Mouse (Mus musculus) ovary, adult 18-20 months (tissue): Measurements from ENCODE around the gene Tma7.

ENCODE experiments used
- DNase-seq: peaks from one replicate; pipeline ENCODE4 v3.0.0; 2022; ENCODE audit warnings: low spot score, mixed read lengths

Gene Tma7

DNA sequence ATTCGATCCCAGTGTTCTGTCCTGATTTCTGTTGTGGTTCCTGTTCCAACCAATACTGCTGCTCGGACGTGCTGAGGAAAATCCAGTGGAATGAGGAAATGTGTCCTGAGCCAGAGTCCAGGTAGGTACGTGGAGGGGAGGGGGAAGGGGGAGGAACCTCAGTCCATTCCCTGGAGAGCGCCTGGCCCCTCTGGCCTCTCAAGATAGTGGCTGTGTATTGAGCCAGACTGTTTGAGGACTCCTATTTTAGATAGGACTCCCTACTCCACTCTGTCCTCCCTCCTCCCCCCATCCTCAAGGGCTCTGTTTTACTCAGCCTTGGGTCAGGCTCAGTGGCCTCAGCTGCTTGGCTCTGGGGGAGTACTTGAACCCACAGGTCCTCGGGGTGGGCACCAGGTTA is 41.5 kb downstream of the Tma7 start:
- DNase-seq: no peak

DNA sequence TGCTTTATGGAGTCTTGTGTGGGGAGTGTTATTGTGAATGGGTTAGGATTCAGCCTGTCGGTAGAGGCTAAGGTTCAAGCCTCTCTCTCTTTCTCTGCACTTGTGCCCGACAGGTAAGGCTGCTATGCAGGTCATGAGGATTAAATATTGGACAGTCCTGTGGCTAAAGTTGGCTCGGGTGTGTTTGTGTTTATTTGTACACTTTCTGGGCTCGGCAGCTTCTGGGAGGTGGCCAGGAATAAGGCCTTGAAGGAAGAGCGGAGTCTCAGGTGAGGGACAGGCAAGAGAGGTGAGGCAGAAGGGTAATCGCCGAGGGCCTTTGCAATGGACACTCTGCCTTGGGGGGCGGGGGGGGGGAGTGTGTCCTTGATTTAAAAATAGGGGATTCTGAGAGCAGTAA is 42.2 kb downstream of the Tma7 start:
- DNase-seq: no peak

DNA sequence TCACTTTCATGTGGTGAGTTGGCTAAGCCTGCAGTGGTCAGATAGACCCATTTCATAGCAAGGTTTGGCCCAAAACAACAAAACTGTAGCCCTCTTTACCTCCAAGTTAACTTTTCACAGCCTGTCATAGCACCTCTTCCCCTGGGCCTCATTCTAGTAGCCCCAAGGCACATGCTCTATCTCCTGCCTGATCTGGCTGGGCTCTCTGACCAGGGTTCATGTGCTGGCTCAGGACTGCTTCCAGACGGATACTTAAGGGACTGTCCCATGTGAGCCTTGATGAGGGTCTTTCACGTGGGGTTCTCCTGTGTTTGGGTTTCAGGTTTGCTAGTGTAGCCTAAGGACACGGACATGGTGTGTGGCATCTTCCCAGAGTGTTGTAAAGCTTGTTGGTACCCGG is 42.7 kb downstream of the Tma7 start:
- no peak for DNase-seq

DNA sequence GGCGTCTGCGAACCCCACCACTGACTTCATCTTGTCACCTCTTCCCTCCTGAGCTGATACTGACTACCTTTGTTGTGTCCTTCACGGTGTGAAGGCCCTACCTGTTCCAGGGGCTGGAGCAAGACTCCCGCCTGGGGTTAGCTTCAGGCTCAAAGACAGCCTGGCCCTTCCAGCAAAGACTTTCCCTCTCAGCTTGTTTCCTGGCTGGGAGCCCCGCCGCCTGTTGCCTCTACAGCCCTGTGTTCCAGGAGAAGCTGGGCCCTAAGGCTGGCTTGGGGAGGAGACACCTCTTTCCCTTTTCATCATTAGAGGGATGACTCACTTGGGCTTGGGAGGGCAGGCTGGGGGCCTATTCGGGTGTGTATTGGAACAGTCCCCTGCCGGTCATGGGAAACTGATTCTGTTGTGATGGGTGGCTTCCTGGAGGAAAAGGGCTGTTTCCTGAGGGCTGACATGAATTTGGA is 43.5 kb downstream of the Tma7 start:
- DNase-seq: no peak

DNA sequence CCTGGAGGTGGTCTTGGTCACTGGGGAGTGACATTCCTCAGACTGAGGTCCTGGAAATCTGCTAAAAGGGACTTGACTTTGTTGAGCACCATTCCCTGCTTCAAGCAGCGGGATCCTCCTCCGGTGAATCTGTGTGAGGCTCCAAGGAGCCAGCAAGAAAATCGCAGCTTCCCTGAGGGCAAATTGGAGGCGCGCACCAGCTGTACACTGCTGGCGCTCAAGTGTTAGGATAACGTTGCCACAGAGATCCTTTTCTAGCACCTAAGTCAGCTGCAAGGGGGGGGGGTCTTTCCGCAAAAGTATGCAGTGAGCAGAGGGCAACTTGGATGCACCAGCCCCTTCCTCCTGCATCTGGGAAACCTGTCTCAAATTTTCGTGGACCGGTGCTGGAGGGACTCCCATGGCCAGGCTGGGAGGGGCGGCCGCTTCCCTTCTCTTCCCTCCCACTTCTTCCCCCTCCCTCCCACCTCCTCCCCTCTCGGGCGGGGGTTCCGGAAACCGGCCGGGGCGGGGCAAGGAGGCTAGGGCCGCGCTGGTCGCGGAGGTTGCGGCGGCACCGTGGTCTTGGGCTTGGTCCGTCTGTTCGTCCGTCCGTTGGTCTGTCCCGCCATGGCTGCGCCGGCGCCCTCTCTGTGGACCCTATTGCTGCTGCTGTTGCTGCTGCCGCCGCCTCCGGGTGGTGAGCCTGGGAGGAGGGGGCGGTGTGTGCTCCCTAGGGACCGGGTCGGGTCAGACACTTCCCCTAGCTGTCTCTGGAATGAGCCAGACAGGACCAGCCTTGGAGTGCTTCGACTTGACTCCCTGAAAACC is 44.1 kb downstream of the Tma7 start, which contains the start of gene Shisa5:
Gene Shisa5, plus strand, starts transcription at position 480 of the 810 bp plus-strand sequence.
- peak; percentile 70 for DNase-seq

DNA sequence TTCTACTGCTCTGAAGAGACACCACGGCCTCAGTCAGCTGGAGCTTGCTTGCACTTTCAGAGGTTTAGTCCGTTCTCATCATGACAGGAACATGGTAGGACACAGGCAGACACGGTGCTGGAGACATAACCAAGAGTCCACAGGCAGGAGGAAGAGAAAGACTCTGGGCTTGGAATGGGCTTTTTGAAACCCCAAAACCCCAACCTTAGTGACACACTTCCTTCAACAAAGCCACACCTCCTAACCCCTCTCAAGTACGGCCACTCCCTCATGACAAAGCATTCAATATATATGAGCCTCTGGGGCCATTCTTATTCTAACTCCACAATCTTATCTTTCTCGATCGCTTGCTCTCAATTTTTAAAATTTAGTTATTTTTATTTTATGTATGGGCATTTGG is 50.0 kb downstream of the Tma7 start:
- DNase-seq: no peak

DNA sequence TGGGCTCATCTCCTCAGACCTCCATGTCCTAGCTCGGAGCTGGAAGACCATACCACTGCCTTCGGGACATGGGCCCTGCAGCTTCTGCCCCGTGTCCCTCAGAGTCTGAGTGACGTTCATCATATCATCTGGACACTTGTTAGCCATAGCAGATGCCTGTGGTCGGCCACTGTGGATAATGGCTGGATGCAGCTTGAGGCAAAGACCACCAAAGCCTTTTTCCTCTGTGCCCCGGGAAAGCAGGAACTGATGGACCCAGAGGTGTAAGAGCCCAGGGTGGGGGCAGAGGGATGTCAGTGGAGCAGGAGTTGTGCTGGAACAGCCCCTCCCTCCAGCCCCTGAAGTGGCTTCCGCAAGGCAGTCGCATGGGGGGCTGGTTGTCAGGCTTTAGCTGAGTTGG is 50.7 kb downstream of the Tma7 start:
- no peak for DNase-seq

DNA sequence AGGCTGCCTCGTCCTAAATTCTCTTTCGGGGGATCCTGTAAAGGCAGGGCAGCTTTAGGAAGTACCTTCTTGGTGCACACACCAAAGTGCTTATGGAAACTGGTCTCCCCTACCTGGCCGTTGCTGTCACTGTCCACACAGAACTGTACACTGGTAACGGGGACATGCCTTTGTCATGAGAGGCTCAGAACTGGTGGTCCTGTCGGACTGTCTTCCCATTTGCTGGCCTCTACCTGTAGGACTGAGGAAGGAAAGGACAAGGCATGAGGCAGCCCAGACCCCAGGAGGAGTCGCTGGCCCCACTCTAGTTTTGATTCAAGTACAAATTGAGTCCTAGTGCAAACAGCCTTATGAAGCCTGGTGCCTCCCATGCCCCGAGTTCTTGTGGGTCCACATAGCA is 51.4 kb downstream of the Tma7 start:
- DNase-seq: no peak

DNA sequence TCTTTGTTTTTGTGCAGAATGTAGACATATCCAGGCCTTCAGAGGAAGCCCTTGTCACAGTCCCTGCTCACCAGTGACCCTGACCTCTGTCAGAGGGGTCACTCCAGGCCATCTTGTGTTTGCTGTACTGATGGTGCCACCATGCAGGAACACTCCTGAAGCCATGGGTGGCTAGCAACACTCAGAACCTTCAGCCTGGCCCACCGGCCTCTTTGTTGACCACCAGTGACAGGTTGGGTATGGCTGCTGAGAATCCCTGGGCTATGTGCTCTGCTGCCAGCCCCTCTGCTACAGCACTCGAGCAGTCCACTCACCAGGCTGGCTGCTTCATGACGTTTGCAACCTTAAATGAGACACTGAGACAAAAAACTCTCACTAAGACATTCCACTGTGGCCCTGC is 52.1 kb downstream of the Tma7 start:
- no peak for DNase-seq

DNA sequence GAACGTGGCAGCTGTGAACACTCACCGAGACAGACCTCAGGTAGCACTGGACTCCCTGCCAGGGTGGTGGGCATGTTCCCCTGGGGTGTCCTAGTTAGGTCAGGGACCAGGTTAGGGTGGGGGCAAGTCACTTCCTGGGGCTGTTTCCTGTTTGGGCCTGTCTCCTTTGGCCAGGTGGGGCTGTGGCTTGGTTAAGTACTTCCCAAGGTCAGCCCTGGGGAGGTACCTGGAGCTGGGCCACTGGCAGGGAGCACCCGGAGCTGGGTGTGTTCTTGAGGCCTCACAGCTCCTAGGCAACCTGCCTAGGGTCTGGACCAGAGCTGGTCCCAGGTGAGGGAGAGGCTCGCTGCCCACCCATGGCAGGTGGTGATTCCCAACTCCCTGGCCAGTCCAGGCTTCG is 53.5 kb downstream of the Tma7 start:
- DNase-seq: no peak

DNA sequence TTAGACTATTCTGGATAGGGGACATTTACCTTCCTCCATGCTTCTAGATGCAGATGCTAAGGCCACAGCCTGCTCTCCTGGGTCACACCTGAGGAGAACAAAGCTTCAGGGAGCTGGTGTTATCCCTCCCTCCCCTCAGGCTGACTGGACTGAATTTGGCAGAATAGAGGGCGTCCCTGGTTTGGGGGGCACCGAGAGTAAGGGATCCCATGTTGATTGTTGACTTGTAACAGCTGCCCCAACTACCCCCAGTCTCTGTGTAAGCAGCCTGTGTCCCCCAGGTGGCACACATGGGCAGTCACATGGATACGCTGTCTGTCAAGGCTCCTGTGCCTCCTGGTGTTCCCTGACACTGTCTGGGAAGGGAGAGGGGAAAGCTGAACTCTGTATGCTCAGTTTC is 54.0 kb downstream of the Tma7 start:
- no peak for DNase-seq

DNA sequence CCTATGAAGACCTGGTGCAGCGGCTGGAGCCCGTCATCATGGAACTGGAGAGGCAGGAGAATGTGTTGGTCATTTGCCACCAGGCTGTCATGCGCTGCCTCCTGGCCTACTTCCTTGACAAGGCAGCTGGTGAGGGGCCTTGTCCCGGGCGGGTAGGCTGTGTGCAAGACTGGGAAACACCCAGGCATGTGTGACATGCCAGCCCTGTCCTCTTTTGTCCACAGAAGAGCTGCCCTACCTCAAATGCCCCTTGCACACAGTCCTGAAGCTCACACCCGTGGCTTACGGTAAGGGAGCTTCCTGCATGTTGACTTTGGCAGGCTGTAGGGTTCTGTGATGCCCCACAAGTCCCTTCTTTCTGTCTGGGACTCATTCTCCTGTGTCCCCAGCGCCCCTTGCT is 54.9 kb downstream of the Tma7 start:
- DNase-seq: no peak
